Mouse (Mus musculus): ENCODE measurements around the gene Tmem245. TPM values are rescaled to one million over a fixed set of nuclear protein-coding genes. Genes with fewer than 3 reads are reported as not detected.

Tmem245 gene
- 10 to 100 TPM; 15.9 to 16.9 TPM for total RNA-seq (2023)

DNA sequence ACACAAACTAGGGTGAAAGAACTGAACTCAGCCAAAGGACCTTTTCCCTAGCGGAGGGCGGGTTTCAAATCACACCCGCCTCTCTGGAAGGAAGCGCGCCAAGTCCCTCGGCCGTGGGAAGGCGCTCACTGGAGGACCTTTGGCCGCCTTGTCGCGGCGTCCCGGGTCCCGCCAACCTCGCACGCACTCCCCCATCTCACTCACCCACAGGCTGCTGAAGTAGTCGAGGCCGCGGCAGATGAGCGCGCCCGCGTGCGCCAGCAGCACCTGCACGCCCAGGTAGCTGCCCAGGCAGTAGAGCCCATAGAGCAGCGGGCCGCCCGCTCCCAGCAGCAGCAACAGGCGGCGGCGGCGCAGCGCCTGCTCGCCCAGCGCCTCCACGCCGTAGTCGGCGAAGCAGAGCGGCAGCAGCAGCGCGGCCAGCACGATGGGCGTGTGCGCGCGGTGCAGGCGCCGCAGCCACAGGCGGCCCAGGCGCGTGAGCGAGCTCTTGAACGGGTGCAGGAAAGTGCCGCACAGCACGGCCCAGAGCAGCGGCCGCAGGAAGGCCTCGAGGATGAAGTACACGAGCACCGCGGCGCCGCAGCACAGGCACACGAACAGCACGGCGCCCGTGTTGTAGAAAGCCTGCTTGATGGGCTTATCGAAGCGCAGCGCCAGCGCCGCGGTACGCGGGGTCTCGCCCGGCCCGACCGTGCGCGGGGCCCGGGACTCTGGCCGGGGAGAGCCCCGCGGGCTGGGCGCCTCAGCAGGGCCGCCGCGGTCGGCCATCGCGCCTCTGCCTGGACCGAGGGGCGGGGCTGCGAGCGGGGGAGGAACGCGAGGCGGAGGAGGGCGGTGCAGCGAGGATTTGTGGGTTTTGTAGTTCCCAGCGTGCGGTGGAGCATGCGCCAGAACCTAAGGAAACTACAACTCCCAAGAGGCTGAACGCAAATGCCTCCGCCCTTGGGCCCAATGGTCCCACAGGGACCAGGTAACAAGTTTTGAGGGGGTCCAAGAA lies at the start of gene Tmem245:
Gene Tmem245 (minus strand): TSS at position 797 of the 1,000 bp plus-strand sequence.

DNA sequence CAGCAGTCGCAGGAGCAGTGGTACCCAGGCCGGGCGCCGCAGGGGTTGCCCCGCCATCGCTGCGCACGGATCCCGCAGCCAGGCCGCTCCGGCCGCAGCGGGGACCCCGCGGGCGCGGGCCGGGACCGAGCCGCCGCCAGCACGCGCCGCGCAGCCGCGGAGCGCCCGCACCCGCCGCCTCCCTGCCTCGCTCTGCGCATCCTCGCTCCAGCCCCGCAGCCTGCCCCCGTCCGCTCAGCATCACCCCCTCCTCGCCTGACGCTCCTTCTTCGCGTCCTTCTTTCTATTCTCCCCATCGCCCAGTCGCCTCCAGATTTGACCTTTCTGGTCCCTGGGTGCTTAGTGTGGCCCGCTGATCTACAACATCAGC lies 43.0 kb upstream of the Tmem245 start, which contains the start of gene Frrs1l:
Gene Frrs1l (minus strand): TSS at position 177 of the 370 bp plus-strand sequence.

DNA sequence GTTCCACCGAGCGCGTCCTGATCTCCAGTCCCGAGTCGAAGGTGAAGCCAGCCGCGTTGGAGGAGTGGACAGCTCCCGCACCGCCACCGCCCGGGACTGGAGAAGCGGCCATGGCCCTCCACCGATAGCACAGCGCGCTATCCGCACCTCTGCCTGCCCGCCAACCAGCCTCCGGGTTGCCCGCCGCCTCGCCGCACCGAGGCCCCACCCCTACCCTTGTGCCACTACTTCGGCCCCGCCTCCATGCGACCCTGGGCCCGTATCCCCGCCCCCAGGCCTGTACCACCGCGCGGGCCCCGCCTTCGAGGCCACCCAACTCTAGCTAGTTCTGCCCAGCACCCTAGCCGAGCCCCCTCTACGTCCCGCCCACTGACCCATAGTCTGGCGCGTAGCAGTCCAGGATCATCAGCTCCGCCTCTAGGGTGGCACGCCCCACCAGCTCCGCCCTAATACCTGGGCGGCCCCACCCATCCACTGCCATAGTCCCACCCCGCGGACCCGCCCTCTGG lies 82.2 kb downstream of the Tmem245 start, which contains the start of gene Ctnnal1:
Gene Ctnnal1 (minus strand): TSS at position 186 of the 509 bp plus-strand sequence.

Other genes starting within 250 kb of the Tmem245 start
- not detected for gene Gm26657, start 207.4 kb downstream of the Tmem245 start, total RNA-seq (2023)
- gene Actl7b, start 206.0 kb downstream of the Tmem245 start, total RNA-seq (2023) = 1 to 10 TPM in 1 of 2 experiments, under 1 TPM in 1; 0.94 to 1.3 TPM
- gene Actl7a, start 204.0 kb downstream of the Tmem245 start, total RNA-seq (2023) = not detected
- gene Elp1, start 145.1 kb downstream of the Tmem245 start, total RNA-seq (2023) = 10 to 100 TPM; 64.7 to 76.2 TPM
- 1 to 10 TPM; 7.6 to 8.9 TPM for gene Fam206a, start 145.1 kb downstream of the Tmem245 start, total RNA-seq (2023)
- 1 to 10 TPM; 2.0 to 2.7 TPM for gene Ctnnal1, start 82.2 kb downstream of the Tmem245 start, total RNA-seq (2023)
- gene Frrs1l, start 43.0 kb upstream of the Tmem245 start, total RNA-seq (2023) = not detected
- gene Epb41l4b, start 196.0 kb upstream of the Tmem245 start, total RNA-seq (2023) = 1 to 10 TPM in 1 of 2 experiments, under 1 TPM in 1; 0.96 to 2.4 TPM

All from neutrophil, adult 83 days (primary cell).